Mouse (Mus musculus) heart, adult 2 months (tissue): ENCODE measurements around the gene Slc35e3. TPM values are rescaled to one million over a fixed set of nuclear protein-coding genes. Genes with fewer than 3 reads are reported as not detected.

Experiments used
- DNase-seq, 2 experiments: peaks; one replicate each; pipeline ENCODE4 v3.0.0; 2021
- H3K27ac ChIP-seq: fragments of 200-600 bp; 2 replicates; pipeline ENCODE4 v1.8.1; 2022
- H3K27me3 ChIP-seq: fragments of 200-500 bp; 2 replicates; pipeline ENCODE4 v1.6.1; 2012; ENCODE audit warnings: mild to moderate bottlenecking, low read length, inconsistent platforms, mixed read lengths; ENCODE audit not compliant: control insufficient read depth, insufficient read depth
- H3K36me3 ChIP-seq: fragments of 200-500 bp; 2 replicates; pipeline ENCODE4 v1.6.1; 2012; ENCODE audit warnings: low read length, inconsistent platforms; ENCODE audit not compliant: control insufficient read depth, insufficient read depth
- H3K4me1 ChIP-seq: fragments of 200-500 bp; 2 replicates; pipeline ENCODE4 v1.6.1; 2011; ENCODE audit warnings: low read length; ENCODE audit not compliant: control insufficient read depth, insufficient read depth
- H3K4me3 ChIP-seq: fragments of 200-600 bp; 2 replicates; pipeline ENCODE4 v1.8.1; 2022
- H3K79me2 ChIP-seq: fragments of 200-500 bp; replicated peaks from 2 replicates; pipeline ENCODE4 v1.6.1; 2012; ENCODE audit warnings: mild to moderate bottlenecking, inconsistent platforms, low read length, moderate library complexity, mixed read lengths; ENCODE audit not compliant: control insufficient read depth, insufficient read depth
- H3K9ac ChIP-seq: fragments of 200-500 bp; 2 replicates; pipeline ENCODE4 v1.6.1; 2012; ENCODE audit warnings: low read depth, mild to moderate bottlenecking, control low read depth, inconsistent platforms, low read length, mixed read lengths
- CTCF ChIP-seq: fragments of 200-600 bp; IDR thresholded peaks from 2 replicates; pipeline ENCODE4 v1.8.1; 2022; ENCODE audit warnings: antibody characterized with exemption, mild to moderate bottlenecking, moderate library complexity
- EP300 ChIP-seq: fragments of 200-500 bp; IDR thresholded peaks from 2 replicates; pipeline ENCODE4 v1.6.1; 2011; ENCODE audit warnings: low read depth, low read length, control low read depth; ENCODE audit not compliant: insufficient read depth
- POLR2A ChIP-seq: fragments of 200-500 bp; IDR thresholded peaks from 2 replicates; pipeline ENCODE4 v1.6.1; 2011; ENCODE audit warnings: mild to moderate bottlenecking, low read depth, low read length, control low read depth; ENCODE audit not compliant: insufficient read depth
- WGBS: fragments of 180-500 bp; shearing (Covaris S2); methylation state at CpG from one replicate; pipeline ENCODE4 v1.1.7; 2018; 5-methylcytosine and 5-hydroxymethylcytosine counted together
- intact Hi-C: fragments of 180-260 bp; cut with DNase I; formaldehyde crosslinking; loops from one replicate; pipeline ENCODE4 v1.15.1; 2025
- polyA plus RNA-seq: library from polyadenylated mRNA; depleted of rRNA; stranded (reverse); fragments of >200 nt; gene quantifications from 2 replicates; pipeline ENCODE4 v1.2.3, GENCODE M21; 2012
- total RNA-seq, 2 experiments: library from RNA; stranded (reverse); gene quantifications; 2 replicates each; pipeline ENCODE4 v1.2.3; 2021

Slc35e3 gene
- total and polyA plus RNA-seq, 3 experiments: 5.7 to 8.0 (median 7.4) TPM

GRCm38 (mm10) chr10:117781021-117781725 is 35.0 kb upstream of the Slc35e3 start:
- no peak overlapping the region for H3K27ac ChIP-seq
- WGBS: 94% methylated on average over 17 of the region's 17 CpGs
- intact Hi-C loops: no loop called here
- TF ChIP-seq CTCF: no peak
- no peak for TF ChIP-seq EP300
- no peak for TF ChIP-seq POLR2A
- H3K27me3 ChIP-seq: no peaks in the 10 kb centered on the region
- H3K4me3 ChIP-seq: no peak overlapping the region
- H3K36me3 ChIP-seq: no peaks in the 10 kb centered on the region
- no peak overlapping the region for H3K9ac ChIP-seq
- H3K79me2 ChIP-seq: no peaks in the 10 kb centered on the region
- DNase-seq: no peak
- H3K4me1 ChIP-seq: no peaks in the 10 kb centered on the region

- 93% methylated on average over 6 of the region's 6 CpGs for WGBS
- Histone ChIP-seq H3K4me1 (no peaks in the 10 kb centered on the region), H3K36me3 (no peaks in the 10 kb centered on the region), H3K9ac (no peak overlapping the region), H3K79me2 (no peaks in the 10 kb centered on the region), H3K4me3 (no peak overlapping the region), H3K27me3 (no peaks in the 10 kb centered on the region), H3K27ac (no peak overlapping the region)
- DNase-seq: no peak
- TF ChIP-seq EP300: no peak
- no peak for TF ChIP-seq CTCF
- TF ChIP-seq POLR2A: no peak
- intact Hi-C loops: no loop called here
Observed at GRCm38 (mm10) chr10:117780306-117780911, 34.2 kb upstream of the Slc35e3 start.

GRCm38 (mm10) chr10:117779581-117780305 is 33.6 kb upstream of the Slc35e3 start:
- no peaks in the 10 kb centered on the region for H3K36me3 ChIP-seq
- TF ChIP-seq CTCF (no peak), POLR2A (no peak), EP300 (no peak)
- no peaks in the 10 kb centered on the region for H3K79me2 ChIP-seq
- 92% methylated on average over 8 of the region's 8 CpGs for WGBS
- no peak for DNase-seq
- intact Hi-C loops: no loop called here
- no peak overlapping the region for H3K27ac ChIP-seq
- no peaks in the 10 kb centered on the region for H3K27me3 ChIP-seq
- H3K4me1 ChIP-seq: no peaks in the 10 kb centered on the region
- no peak overlapping the region for H3K9ac ChIP-seq
- H3K4me3 ChIP-seq: no peak overlapping the region

- no peaks in the 10 kb centered on the region for H3K4me1 ChIP-seq
- no peak for DNase-seq
- H3K27ac ChIP-seq: no peak overlapping the region
- no peaks in the 10 kb centered on the region for H3K79me2 ChIP-seq
- H3K9ac ChIP-seq: no peak overlapping the region
- intact Hi-C loops: no loop called here
- no peak overlapping the region for H3K4me3 ChIP-seq
- TF ChIP-seq CTCF (no peak), POLR2A (no peak), EP300 (no peak)
- no peaks in the 10 kb centered on the region for H3K36me3 ChIP-seq
- WGBS: 79% methylated on average over 4 of the region's 4 CpGs
- no peaks in the 10 kb centered on the region for H3K27me3 ChIP-seq
Observed at GRCm38 (mm10) chr10:117778951-117779350, 32.8 kb upstream of the Slc35e3 start.

GRCm38 (mm10) chr10:117778328-117778910 is 32.3 kb upstream of the Slc35e3 start:
- Histone ChIP-seq H3K27me3 (no peaks in the 10 kb centered on the region), H3K79me2 (no peaks in the 10 kb centered on the region), H3K27ac (no peak overlapping the region), H3K9ac (no peak overlapping the region), H3K36me3 (no peaks in the 10 kb centered on the region), H3K4me3 (no peak overlapping the region), H3K4me1 (no peaks in the 10 kb centered on the region)
- TF ChIP-seq POLR2A (no peak), CTCF (no peak), EP300 (no peak)
- no peak for DNase-seq
- intact Hi-C loops: no loop called here
- 94% methylated on average over 12 of the region's 12 CpGs for WGBS
